Mouse (Mus musculus): Measurements from ENCODE around the gene 2900026A02Rik.

The 2900026A02Rik gene

DNA sequence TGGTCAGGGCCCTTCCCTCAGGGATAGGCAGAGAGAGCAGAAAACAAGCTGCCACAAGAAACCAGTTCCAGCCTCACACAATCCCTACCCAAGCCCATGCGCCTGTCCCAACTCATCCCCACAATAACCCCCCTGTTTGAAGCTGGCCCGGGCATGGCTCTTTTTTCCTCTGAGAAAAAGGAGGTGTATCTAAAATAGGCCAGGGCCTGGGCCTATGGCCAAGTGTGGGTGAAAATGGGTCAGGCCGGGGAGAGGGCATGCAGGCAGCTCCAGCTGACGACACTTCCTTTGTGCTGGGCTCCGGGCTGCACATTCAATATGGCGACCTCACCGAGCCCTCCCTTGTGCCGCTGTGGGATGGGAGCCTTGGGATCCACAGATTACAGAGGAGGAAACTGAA, 177.5 kb downstream of the 2900026A02Rik start:
- DNase-seq (ENCODE audit: low spot score in 2 of 2), result peak; percentile 43 to 44

DNA sequence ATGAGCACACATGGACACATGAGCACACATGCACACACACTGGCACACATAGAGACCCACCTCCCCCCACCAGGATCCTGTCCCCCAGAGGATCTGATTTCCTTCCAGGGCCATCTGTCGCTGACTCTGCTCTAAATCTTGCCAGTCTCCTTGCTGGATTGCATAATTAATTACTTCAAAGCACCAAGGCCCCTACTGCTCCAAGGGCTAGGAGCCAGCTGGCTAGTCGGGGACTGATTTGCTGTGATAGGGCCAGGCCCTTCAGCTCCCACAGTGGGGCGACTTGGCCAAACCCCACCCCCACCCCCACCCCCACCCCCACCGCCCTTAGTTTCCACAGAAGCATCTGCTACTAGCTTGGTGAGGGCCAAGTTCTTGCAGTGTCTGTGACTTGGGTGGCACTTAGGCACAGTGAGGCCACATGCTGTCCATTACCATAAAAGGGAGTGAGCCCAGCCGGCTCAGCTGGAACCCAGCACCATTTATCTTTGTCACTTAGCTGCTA, 179.4 kb downstream of the 2900026A02Rik start:
- peak in 1 of 2 experiments; percentile 45 for DNase-seq (ENCODE audit: low spot score in 2 of 2)

DNA sequence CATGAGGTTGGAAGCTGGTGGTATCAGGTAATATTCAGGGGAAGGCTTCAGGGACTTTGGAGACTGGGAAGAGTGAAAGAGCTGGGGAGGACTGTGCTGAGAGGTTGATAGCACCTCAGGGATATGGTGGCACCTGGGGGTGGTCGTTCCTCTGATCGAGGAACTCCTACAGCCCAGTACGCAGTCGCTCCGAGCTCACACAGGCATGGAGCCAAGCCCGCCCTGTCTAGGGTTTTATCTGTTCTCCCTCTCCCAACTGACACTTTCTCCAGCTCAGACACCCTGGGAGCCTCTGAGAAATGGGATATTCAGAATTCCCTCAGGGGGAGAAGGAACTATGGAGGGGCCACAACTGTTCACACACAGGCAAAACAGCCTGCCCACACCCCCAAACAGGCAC, 180.3 kb downstream of the 2900026A02Rik start:
- no peak for DNase-seq (ENCODE audit: low spot score in 2 of 2)

- no peak for DNase-seq (ENCODE audit: low spot score in 2 of 2)
These were observed 182.4 kb downstream of the 2900026A02Rik start for GRCm38 (mm10) chr5:113038601-113039000.

Data from right cerebral cortex, postnatal 36 days (tissue).